Mouse (Mus musculus) adrenal gland, adult 2 months (tissue): ENCODE data around the gene Olfr1218. TPM values are rescaled to one million over a fixed set of nuclear protein-coding genes. Genes with fewer than 3 reads are reported as not detected.

Experiments
- DNase-seq: peaks from one replicate; pipeline ENCODE4 v3.0.0; 2021
- long read RNA-seq: library from polyadenylated mRNA; stranded (forward); transcript quantifications from one replicate; pipeline ENCODE4 v2.0.0, GENCODE M21; 2021
- polyA plus RNA-seq: library from polyadenylated mRNA; depleted of rRNA; stranded (reverse); fragments of >200 nt; gene quantifications from 2 replicates; pipeline ENCODE4 v1.2.3, GENCODE M21; 2012; rRNA removed
- total RNA-seq, 2 experiments: library from RNA; stranded (reverse); gene quantifications; 2 replicates each; pipeline ENCODE4 v1.2.3; 2021

Gene Olfr1218
- total RNA-seq = not detected
- not detected in 2 replicates for polyA plus RNA-seq
- long read RNA-seq = 0 reads

GRCm38 (mm10) chr2:89061087-89061486 is at the start of gene Olfr1218:
Gene Olfr1218 (minus strand): TSS chr2:89061187.
- DNase-seq = no peak

GRCm38 (mm10) chr2:89106735-89107134 is 45.7 kb upstream of the Olfr1218 start, which contains the start of gene Olfr1220:
Gene Olfr1220 (minus strand): TSS chr2:89106835.
- DNase-seq = no peak

DNA sequence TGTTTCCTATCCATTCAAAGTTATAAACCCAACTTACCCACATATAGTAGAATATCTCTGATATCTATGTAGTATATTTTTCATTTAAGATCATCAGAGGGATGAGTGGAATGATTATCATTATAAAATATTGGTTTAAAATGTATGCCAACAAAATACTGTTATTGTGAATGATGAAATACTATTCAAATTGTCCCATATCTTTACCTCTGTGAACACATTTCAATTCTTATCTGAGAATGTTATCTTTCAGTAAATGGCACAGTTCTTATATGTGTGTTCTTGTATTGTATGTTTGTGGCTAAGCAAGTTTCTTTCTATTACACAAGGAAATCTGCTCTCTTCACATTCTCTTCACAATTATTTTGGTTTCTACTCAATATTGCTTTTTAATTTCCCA is 44.7 kb upstream of the Olfr1218 start:
- no peak for DNase-seq

DNA sequence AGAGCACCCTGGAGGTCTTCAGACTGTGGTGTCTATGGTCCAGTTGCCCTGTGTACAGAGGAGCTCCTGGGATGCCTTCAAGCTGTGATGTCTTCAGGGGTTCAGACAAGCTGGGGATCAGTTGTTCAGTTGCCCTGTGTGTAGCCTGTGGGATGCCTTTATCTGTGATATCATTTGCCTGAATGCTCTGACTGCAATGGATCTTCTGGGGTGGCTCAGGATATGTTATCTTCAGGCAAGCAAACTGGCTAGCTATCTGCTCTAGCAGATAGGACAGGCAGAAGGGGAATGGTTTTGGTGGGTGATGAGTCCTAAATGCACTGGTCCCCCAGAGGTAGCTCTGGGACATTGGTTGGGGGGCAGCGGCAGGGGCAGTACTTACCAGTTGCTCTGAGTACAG is 32.9 kb upstream of the Olfr1218 start:
- DNase-seq = no peak

- DNase-seq = no peak
These were observed 22.4 kb upstream of the Olfr1218 start, which contains the start of gene Olfr1219 for GRCm38 (mm10) chr2:89083413-89083812. Gene Olfr1219 (minus strand): TSS chr2:89083513.

- no peak for DNase-seq
These were observed 20.5 kb upstream of the Olfr1218 start for GRCm38 (mm10) chr2:89081487-89081886.

DNA sequence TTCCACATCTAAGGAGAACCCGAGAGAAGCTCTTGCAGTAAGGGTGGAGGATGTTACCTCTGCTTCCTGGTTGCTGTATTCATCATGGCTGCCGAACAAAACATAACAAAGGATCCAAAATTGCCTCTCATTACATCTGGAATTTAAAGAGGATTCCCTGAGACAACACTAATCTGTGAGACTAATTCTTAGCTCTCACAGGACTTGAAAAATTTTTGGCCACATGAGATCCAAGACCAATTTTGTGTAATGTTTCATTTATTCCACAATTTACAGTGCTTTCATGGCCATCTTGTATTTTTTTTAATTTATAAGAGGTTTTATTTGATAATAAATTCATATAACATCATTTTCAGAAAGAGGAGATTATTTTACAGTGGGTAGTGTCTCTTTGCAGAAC is 29.0 kb downstream of the Olfr1218 start, which contains the start of gene Olfr1217:
Olfr1217 (minus strand) TSS at position 101 of the 400 bp plus-strand sequence.
- DNase-seq = no peak

GRCm38 (mm10) chr2:89021436-89021835 is 39.6 kb downstream of the Olfr1218 start:
- peak; percentile 33 for DNase-seq

DNA sequence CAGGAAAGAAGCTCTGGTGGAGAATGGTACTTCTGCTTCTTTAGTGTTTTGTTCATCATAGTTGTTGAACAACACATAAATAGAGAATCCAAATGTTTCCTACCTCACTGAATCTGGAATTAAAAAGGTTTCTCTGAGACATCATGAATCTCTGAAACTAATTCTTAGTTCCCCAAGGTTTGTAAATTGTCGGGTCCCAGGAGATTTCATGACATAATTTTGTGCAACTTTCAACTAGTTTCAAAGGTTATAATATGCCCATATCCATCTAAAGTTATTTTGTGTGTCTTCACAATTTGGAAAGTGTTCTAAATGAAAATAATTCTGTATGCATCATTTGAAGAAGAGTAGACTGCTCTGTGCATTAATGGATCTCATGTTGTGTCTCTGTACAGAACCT is 42.7 kb downstream of the Olfr1218 start, which contains the start of gene Olfr1216:
Olfr1216 (minus strand) TSS at position 101 of the 400 bp plus-strand sequence.
- no peak for DNase-seq

DNA sequence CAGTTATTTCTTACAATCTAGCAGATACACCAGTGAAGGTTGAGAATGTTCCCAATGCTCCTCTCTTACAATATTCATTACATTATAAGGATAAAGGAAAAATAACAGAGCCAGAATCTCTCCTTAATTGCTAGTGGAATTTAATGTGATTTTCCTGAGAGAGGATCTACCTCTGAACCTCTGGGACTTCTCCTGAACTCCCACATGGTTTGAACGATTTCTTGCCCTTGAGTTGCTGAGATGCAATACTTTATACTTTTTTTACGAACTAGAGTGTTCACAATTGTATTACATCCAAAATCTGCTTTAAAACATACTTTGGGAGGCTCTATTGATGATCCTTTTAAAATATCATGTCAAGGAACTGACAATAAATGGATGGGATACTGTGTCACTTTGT is 54.1 kb downstream of the Olfr1218 start, which contains the start of gene Olfr1215:
Olfr1215 (minus strand) TSS at position 101 of the 400 bp plus-strand sequence.
- DNase-seq = no peak

Other genes starting within 250 kb of the Olfr1218 start
- not detected for gene Olfr1202, start 246.7 kb downstream of the Olfr1218 start, total RNA-seq
- not detected in 2 replicates for gene Olfr1202, start 246.7 kb downstream of the Olfr1218 start, polyA plus RNA-seq
- gene Olfr1205, start 231.4 kb downstream of the Olfr1218 start, total RNA-seq = not detected
- not detected in 2 replicates for gene Olfr1205, start 231.4 kb downstream of the Olfr1218 start, polyA plus RNA-seq
- gene Olfr1204, start 211.9 kb downstream of the Olfr1218 start, total RNA-seq = not detected
- not detected in 2 replicates for gene Olfr1204, start 211.9 kb downstream of the Olfr1218 start, polyA plus RNA-seq
- gene Olfr1206, start 198.0 kb downstream of the Olfr1218 start, total RNA-seq = not detected
- not detected in 2 replicates for gene Olfr1206, start 198.0 kb downstream of the Olfr1218 start, polyA plus RNA-seq
- not detected for gene Olfr1208, start 158.9 kb downstream of the Olfr1218 start, total RNA-seq
- not detected in 2 replicates for gene Olfr1208, start 158.9 kb downstream of the Olfr1218 start, polyA plus RNA-seq
- not detected for gene Olfr1209, start 146.0 kb downstream of the Olfr1218 start, total RNA-seq
- gene Olfr1209, start 146.0 kb downstream of the Olfr1218 start, polyA plus RNA-seq = not detected in 2 replicates
- not detected for gene Olfr1211, start 123.1 kb downstream of the Olfr1218 start, total RNA-seq
- gene Olfr1211, start 123.1 kb downstream of the Olfr1218 start, polyA plus RNA-seq = not detected in 2 replicates
- gene Olfr1212, start 107.2 kb downstream of the Olfr1218 start, total RNA-seq = not detected
- not detected in 2 replicates for gene Olfr1212, start 107.2 kb downstream of the Olfr1218 start, polyA plus RNA-seq
- not detected for gene Gm13762, start 80.9 kb downstream of the Olfr1218 start, total RNA-seq
- gene Gm13762, start 80.9 kb downstream of the Olfr1218 start, polyA plus RNA-seq = not detected in 2 replicates
- gene Olfr1214, start 68.5 kb downstream of the Olfr1218 start, total RNA-seq = not detected
- gene Olfr1214, start 68.5 kb downstream of the Olfr1218 start, polyA plus RNA-seq = not detected in 2 replicates
- gene Olfr1215, start 54.2 kb downstream of the Olfr1218 start, total RNA-seq = not detected
- gene Olfr1215, start 54.2 kb downstream of the Olfr1218 start, polyA plus RNA-seq = not detected in 2 replicates
- not detected for gene Olfr1216, start 42.8 kb downstream of the Olfr1218 start, total RNA-seq
- not detected in 2 replicates for gene Olfr1216, start 42.8 kb downstream of the Olfr1218 start, polyA plus RNA-seq
- not detected for gene Olfr1217, start 29.1 kb downstream of the Olfr1218 start, total RNA-seq
- gene Olfr1217, start 29.1 kb downstream of the Olfr1218 start, polyA plus RNA-seq = not detected in 2 replicates
- not detected for gene Olfr1219, start 22.3 kb upstream of the Olfr1218 start, total RNA-seq
- gene Olfr1219, start 22.3 kb upstream of the Olfr1218 start, polyA plus RNA-seq = not detected in 2 replicates
- gene Olfr1220, start 45.6 kb upstream of the Olfr1218 start, total RNA-seq = not detected
- not detected in 2 replicates for gene Olfr1220, start 45.6 kb upstream of the Olfr1218 start, polyA plus RNA-seq
- gene Olfr1221, start 56.1 kb upstream of the Olfr1218 start, total RNA-seq = not detected
- gene Olfr1221, start 56.1 kb upstream of the Olfr1218 start, polyA plus RNA-seq = not detected in 2 replicates
- gene Olfr1222, start 71.9 kb upstream of the Olfr1218 start, total RNA-seq = not detected
- not detected in 2 replicates for gene Olfr1222, start 71.9 kb upstream of the Olfr1218 start, polyA plus RNA-seq
- gene Olfr1223, start 90.4 kb upstream of the Olfr1218 start, total RNA-seq = not detected
- not detected in 2 replicates for gene Olfr1223, start 90.4 kb upstream of the Olfr1218 start, polyA plus RNA-seq
- gene Olfr1224-ps1, start 102.9 kb upstream of the Olfr1218 start, total RNA-seq = not detected
- not detected in 2 replicates for gene Olfr1224-ps1, start 102.9 kb upstream of the Olfr1218 start, polyA plus RNA-seq
- not detected for gene Olfr1225, start 113.5 kb upstream of the Olfr1218 start, total RNA-seq
- gene Olfr1225, start 113.5 kb upstream of the Olfr1218 start, polyA plus RNA-seq = not detected in 2 replicates
- not detected for gene Olfr1226, start 138.9 kb upstream of the Olfr1218 start, total RNA-seq
- gene Olfr1226, start 138.9 kb upstream of the Olfr1218 start, polyA plus RNA-seq = not detected in 2 replicates
- gene Olfr1228, start 192.9 kb upstream of the Olfr1218 start, total RNA-seq = not detected
- not detected in 2 replicates for gene Olfr1228, start 192.9 kb upstream of the Olfr1218 start, polyA plus RNA-seq
- not detected for gene Olfr1229, start 226.8 kb upstream of the Olfr1218 start, total RNA-seq
- gene Olfr1229, start 226.8 kb upstream of the Olfr1218 start, polyA plus RNA-seq = not detected in 2 replicates
- not detected for gene Olfr1230, start 236.1 kb upstream of the Olfr1218 start, total RNA-seq
- not detected in 2 replicates for gene Olfr1230, start 236.1 kb upstream of the Olfr1218 start, polyA plus RNA-seq
- gene Olfr1231, start 245.9 kb upstream of the Olfr1218 start, total RNA-seq = not detected
- gene Olfr1231, start 245.9 kb upstream of the Olfr1218 start, polyA plus RNA-seq = not detected in 2 replicates